Mouse (Mus musculus): ENCODE data around the gene Dock7.

- TF ChIP-seq POLR2A (IDR thresholded peaks at IDR 0.05; ENCODE audit: low read depth, low read length) (no peak), CTCF (IDR thresholded peaks at IDR 0.05; ENCODE audit: extremely low read depth, insufficient read length, insufficient replicate concordance, low read depth, low read length) (no peak)
Observed at GRCm38 (mm10) chr4:99160899-99161298, 40.2 kb upstream of the Dock7 start.
